Mouse (Mus musculus): Measurements from ENCODE around the gene Rtkn.
A peak's percentile ranks its signal among the peaks of the same experiment; 100 is the strongest.

The Rtkn gene

GRCm38 (mm10) chr6:83134951-83135513 is at the start of gene Rtkn:
Rtkn (plus strand) TSS chr6:83135463.
- no peak for DNase-seq (ENCODE audit: low spot score)

- DNase-seq (ENCODE audit: low spot score) = no peak
Measured at GRCm38 (mm10) chr6:83086121-83087035, 48.9 kb upstream of the Rtkn start, which contains the start of gene Lbx2. Lbx2 (plus strand) TSS chr6:83086367.

GRCm38 (mm10) chr6:83087205-83087925 is 47.9 kb upstream of the Rtkn start:
- no peak for DNase-seq (ENCODE audit: low spot score)

GRCm38 (mm10) chr6:83087926-83088260 is 47.4 kb upstream of the Rtkn start:
- DNase-seq (ENCODE audit: low spot score) = no peak

GRCm38 (mm10) chr6:83092416-83093127 is 42.7 kb upstream of the Rtkn start:
- DNase-seq (ENCODE audit: low spot score) = peak; percentile 59

GRCm38 (mm10) chr6:83095968-83096367 is 39.3 kb upstream of the Rtkn start:
- DNase-seq (ENCODE audit: low spot score) = no peak

- peak; percentile 52 for DNase-seq (ENCODE audit: low spot score)
Measured at GRCm38 (mm10) chr6:83098411-83098810, 36.9 kb upstream of the Rtkn start.

- peak; percentile 91 for DNase-seq (ENCODE audit: low spot score)
Measured at GRCm38 (mm10) chr6:83101316-83101687, 34.0 kb upstream of the Rtkn start, which contains the start of the genes Ccdc142 and Gm42688. Ccdc142 (plus strand) TSS chr6:83101601. Gm42688 (plus strand) TSS chr6:83101617.

- peak; percentile 71 for DNase-seq (ENCODE audit: low spot score)
Measured at GRCm38 (mm10) chr6:83101688-83102556, 33.3 kb upstream of the Rtkn start.

GRCm38 (mm10) chr6:83103130-83103650 is 32.1 kb upstream of the Rtkn start:
- no peak for DNase-seq (ENCODE audit: low spot score)

- DNase-seq (ENCODE audit: low spot score) = no peak
Measured at GRCm38 (mm10) chr6:83104158-83104557, 31.1 kb upstream of the Rtkn start.

GRCm38 (mm10) chr6:83107566-83108400 is 27.5 kb upstream of the Rtkn start:
- DNase-seq (ENCODE audit: low spot score) = peak; percentile 80

- DNase-seq (ENCODE audit: low spot score) = peak; percentile 86
Measured at GRCm38 (mm10) chr6:83108762-83109668, 26.2 kb upstream of the Rtkn start, which contains the start of gene Mrpl53. Mrpl53 (plus strand) TSS chr6:83109040.

- no peak for DNase-seq (ENCODE audit: low spot score)
Measured at GRCm38 (mm10) chr6:83111510-83112136, 23.6 kb upstream of the Rtkn start.

- DNase-seq (ENCODE audit: low spot score) = peak; percentile 93
Measured at GRCm38 (mm10) chr6:83115011-83115671, 20.1 kb upstream of the Rtkn start, which contains the start of gene Mogs. Mogs (plus strand) TSS chr6:83115496.

- no peak for DNase-seq (ENCODE audit: low spot score)
Measured at GRCm38 (mm10) chr6:83115682-83116372, 19.4 kb upstream of the Rtkn start.
